Mouse (Mus musculus) testis, postnatal 10 days (tissue): ENCODE measurements around the gene Cdc42se2.
A peak's percentile ranks its signal among the peaks of the same experiment; 100 is the strongest.

ENCODE experiments used
- DNase-seq: peaks from one replicate; pipeline ENCODE4 v3.0.0; 2021; ENCODE audit warnings: low spot score

The Cdc42se2 gene

DNA sequence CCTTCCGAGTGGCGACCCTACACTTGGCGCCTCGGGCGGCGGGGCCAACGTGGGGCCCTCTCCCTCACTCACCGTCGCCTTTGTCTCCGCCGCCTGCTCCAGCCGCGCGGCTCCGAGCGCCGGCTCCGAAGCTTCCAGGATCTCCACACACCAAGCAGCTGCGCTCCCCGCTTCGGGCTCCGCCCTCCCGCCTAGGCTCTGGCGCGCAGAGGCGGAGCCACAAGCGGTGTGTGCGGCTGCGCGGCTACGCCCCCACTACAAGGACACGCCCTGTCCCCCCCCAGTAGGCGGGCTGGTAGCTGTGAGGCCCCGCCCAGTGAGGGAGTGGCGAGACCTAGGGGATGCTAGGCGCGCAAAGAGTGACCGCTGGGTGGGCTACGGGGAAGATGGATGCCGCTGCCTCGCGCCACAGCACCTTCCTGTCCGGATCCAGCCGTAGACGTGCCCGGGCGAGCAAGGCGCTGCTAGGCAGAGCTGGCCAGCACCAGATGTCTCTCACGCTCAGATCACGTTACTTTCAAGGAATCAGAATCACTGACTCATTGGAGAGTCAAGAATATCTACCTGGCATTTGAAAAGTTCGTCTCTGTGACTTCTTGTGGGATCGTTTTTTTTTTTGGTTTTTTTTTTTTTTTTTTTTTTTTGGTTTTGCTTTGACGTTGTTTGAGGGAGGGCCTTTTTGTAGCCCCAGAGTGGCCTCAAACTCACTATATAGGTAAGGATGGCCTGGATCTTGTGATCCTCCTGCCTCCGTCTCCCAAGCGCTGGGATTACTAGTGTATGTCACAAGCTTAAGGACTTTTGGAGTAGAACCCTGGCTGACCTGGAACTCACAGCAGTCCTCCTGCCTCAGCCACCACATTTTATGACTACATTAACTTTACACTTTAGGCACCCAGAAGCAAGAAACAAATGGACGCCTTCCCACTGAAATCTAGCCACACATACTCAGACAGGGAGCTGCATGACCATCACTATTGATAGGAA lies at the start of gene Cdc42se2:
Gene Cdc42se2 (minus strand): TSS at position 188 of the 987 bp plus-strand sequence.
- DNase-seq = peak; percentile 98

DNA sequence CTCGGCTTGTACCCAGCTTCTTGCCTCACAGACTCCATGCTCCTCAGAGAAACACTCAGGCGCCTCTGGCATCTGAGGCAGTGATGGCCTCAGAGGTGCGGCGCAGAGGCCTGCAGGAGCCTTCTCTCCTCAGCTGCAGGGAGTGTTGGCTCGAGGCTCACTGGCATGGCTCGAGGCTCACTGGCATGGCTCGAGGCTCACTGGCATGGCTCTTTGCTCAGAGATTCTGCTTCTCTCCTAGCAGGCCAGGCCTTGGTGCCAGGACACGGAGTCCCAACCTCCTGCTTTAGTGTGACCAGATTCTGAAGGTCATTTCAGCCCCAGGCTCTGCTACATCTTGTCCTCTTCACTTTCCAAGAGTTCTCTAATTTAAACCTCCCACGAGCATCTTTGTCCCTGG lies 48.6 kb upstream of the Cdc42se2 start:
- peak; percentile 94 for DNase-seq

DNA sequence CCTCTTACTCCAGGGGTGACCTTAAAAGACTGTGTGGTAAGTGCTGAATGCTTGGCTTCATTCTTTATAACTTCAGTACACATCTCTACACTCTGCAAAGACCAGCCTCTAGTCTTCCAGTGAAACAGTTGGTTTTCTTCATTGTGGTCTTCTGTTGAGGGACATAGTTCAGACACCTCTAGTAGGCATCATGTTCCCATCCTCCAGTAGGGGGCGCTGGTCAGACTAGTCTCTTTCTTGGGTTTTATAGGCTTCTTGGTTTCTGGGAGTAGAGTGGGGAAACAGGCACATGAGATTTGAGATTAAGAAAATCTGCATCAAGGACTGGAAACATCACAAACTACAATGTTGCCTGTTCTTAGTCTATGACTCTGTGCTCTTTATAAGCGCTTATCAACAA lies 47.1 kb upstream of the Cdc42se2 start:
- no peak for DNase-seq

DNA sequence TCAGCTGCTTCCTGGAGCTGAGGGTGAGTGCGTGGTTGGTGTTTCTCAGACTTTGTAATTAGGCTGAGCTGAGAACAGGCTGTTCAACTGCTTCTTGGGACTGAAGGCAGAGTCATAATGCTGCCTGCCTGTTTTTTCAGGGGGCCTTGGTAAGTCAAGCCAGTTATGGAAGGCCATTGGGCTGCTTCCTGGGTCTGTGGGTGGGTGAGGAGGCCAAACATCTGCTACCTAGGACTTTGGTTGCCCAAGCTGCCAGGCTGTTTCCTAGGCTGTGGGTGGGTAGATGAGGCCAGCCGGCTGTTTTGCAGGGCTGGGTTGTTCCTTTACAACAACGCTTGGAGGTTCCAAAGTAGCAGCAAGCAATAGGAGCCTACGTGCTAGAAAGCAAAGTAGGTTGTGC lies 46.4 kb upstream of the Cdc42se2 start:
- no peak for DNase-seq

DNA sequence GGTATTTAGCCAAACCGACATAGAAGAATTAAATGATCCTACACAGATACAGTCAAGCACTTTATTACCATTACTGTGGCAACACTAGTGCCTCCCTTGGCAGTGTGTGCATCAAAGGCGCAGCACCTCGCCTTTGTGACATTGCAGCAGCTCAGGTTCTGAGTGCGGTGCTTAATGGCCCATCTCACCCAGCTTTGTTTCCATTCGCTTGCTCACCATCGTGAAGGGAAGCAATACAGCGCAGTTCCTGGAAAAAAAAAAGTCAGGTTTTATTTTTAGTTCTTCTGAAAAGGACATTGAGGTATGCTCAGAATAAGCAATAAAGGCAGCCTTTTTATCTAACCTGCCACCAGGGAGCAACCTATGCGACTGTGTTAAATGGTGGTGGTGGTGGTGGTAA lies 39.3 kb upstream of the Cdc42se2 start:
- no peak for DNase-seq

DNA sequence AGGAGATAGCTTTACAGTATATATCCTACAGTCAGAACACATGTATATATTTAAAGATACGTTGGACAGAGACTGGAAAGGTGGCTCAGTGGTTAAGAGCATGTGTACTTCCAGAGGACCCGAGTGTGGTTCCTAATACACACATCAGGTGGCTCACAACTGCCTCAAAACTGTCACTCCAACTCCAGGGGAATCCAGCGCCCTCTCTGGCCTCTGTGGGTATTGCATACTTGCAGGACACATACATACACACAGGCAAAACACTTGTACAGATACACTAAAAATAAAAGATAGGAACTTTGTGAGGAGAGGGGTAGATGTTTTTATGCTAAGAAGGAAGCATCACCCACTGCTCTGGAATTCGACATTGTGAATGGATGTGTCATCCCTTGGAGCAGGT lies 38.3 kb upstream of the Cdc42se2 start:
- DNase-seq = peak; percentile 51

DNA sequence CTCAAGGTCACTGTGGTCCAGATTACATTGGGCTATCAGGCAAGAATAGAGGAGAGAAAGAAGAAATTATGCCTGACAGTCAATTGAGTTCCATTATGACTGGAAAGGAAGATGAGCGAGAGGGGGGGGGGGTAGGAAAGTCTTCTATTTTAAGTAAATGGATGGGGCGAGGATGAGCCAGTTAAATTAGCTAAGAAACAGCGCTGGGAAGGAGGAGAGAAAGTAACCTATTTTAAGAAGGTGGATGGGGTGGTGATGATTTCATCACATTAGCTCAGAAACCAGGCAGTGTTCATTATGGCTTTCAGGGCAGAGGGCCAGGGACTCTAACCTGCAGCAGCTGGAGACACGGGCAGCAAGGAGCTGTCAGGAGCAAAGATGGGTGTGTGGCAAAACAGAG lies 36.0 kb upstream of the Cdc42se2 start:
- DNase-seq = no peak

DNA sequence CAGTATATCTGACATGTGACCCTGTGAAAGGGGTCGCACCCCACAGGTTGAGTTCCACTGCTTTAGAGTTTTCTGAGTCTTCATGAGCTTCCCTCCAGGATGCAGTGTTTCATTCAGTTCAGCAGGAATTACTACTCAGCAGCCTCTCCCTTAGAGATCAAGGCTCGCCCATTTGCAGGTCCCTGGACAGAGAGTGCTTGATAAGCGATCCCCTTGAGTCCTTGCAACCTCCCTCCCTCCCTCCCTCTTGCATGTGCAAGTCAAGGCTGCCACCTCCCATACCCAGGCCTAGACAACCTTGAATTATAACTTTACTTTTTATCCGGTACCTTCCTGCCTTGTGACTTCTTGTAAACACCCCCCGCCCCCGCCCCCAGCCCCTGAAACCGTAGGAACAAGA lies 32.0 kb upstream of the Cdc42se2 start:
- no peak for DNase-seq

DNA sequence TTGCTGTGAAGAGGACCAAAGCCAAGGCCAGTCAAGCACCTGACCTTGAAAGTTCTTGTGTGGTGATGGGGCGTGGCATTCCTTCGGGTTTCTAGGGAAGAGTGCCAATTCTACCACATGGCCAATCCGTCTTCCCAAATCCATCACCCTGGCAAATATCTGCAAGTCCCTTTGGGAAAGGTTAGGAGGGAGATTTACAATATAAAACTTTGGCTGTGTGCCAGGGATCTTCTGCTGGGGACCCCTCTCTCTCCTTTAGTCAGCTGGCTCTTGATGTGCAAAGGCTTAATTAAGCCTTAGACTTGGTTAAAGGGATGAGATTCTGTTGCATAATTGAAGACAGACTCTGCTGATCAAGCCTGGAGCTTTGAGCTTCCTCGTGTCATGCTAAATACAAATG lies 30.0 kb upstream of the Cdc42se2 start:
- no peak for DNase-seq

DNA sequence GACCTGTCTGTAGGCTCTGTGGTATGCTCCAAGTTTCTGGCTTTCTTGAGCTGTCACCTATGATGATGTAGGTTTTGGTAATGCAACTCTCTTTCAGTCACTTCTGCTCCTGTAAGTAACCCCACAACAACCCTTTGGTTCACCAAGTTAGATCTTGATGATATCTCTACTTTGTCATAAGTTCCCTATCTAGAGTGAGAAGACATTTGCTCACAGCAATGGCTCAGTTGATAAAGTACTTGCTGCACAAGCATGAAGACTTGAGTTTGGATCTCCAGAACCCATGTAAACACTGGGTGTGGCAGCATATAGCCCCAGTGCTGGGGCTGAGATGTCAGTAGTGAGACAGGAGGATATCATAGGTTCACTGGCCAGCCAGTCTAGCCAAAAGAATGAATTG lies 28.2 kb upstream of the Cdc42se2 start:
- DNase-seq = no peak

DNA sequence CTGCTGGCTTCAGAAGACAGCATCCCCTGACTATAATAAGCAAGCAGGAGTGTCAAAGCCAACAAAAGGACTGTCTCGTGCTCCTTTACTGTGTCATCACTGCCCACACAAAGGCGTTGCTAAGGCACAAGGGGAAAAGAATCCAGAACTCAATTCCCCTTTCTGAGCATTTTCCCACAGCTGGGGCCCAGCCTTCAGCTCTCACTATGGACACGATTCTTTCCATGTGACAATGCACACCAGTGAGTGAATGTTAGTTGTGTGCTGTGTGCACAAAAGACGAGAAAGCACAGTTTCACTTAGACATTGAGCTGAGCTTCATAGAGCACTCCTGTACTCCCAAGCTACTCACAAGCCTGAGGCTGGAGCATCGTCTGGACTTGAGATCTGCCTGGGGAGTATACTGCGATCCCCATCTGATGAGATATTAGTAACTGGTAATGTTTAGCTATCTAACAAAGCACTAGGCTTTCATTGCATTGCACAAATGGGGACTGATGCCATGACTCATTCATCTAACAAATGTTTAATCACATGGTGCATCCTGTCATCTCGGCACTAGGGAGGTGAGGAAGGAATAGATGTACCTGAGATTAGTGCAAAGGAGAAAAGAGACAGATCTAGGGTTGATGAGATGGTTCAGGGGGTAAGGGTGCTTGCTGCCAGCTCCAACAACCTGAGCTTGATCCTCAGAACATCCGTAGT lies 25.5 kb upstream of the Cdc42se2 start:
- no peak for DNase-seq

DNA sequence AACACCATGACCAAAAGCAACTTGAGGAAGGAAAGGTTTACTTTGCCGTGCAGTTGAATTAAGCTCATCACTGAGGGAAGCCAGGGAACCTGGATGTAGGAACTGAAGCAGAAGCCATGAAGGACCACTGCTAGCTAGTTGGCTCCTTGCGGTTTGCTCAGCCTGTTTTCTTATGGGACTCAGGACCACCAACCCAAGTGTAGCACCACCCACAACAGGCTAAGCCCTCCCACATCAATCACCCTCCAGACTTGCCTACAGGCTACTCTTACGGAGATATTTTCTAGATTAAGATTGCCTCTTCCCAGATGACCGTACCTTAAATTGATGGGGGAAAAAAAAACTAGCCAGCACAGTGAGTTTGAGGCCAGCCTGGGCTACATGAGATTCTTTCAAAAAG lies 24.8 kb upstream of the Cdc42se2 start:
- no peak for DNase-seq

DNA sequence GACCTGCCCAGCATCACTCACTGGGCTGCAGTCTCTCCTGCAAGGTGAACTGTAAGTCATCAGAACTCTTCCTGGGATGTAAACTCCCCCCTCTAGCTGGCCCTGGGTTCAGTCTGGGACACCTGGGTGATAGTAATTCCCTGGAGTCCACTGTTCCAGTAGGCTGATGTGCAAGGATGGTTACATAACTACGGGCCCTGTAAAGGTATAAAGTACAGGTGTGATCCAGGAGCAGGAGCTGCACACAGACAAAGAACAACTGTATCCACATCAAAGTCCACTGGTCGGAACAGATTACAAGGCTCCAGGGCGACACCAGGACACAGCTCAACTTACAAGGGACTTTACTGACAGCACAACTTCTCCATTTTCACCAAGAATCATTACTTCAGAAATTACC lies 23.6 kb upstream of the Cdc42se2 start:
- no peak for DNase-seq

DNA sequence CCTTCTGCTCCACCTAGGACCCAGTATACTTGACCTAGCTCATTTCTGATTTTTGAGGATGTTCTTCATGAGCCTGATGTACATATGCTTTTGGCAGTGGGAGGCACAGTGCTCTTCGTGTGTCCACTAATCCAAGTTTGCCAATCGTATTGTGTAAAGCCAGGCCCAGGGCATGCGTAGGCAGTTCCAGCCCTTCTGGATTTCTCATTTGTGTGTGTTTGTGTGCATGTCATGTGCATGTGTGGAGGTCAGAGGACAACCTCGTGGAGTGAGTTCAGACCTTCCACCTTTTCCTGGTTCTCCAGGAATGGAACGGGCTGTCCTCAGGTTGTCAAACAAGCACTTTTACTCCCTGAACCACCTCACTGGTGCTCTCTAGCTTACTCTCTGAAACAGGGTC lies 22.1 kb upstream of the Cdc42se2 start:
- no peak for DNase-seq

DNA sequence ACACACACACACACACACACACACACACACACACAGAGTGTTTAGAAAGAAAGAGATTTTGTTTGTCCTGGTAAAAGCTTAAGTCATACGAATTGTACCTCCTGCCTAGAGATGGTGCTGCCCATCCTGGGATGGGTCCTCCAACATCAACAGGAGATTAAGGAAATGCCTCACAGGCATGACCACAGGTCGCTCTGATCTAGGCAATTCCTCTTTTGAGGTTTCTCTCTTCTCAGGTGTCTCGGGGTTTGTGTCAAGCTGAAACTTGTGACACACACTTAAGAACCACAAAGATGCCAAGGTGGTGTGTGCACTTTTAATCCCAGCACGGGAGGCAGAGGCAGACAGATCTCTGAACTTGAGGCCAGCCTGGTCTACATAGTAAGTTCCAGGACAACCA lies 20.7 kb upstream of the Cdc42se2 start:
- DNase-seq = no peak

DNA sequence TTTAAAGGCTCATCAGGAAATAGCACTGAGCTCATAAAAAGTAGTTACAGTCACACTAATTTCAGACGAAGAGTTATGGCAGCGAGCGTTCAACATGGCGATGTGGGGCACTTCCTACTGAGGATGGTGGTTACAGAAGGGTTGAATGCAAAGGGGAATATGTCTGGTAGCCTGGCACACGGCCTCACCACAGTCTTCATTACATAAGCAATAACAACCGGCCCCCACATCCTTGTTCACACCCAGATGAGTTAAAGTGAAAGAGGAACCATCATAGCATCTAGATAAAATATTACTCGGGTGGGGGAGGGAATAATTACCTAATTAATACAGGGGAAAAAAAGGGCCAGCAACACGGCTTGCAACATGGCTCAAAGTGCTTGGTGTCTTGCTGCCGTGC lies 20.2 kb upstream of the Cdc42se2 start:
- no peak for DNase-seq

DNA sequence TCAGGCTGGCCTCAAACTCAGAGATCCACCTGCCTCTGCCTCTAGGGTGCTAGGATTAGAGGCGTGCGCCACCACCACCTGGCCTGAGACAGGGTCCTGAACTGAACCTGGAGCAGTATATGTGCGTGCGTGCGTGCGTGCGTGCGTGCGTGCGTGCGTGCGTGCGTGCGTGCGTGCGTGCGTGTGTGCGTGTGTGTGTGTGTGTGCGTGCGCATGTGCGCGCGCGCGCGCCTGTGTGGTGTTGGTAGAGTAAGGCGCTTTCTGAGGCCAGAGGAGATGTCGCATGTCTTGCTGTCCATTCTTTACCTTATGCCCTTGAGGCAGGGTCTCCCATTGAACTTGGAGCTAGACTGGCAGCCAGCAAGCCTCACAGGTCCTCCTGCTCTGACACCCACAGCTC lies 19.4 kb upstream of the Cdc42se2 start:
- DNase-seq = no peak

DNA sequence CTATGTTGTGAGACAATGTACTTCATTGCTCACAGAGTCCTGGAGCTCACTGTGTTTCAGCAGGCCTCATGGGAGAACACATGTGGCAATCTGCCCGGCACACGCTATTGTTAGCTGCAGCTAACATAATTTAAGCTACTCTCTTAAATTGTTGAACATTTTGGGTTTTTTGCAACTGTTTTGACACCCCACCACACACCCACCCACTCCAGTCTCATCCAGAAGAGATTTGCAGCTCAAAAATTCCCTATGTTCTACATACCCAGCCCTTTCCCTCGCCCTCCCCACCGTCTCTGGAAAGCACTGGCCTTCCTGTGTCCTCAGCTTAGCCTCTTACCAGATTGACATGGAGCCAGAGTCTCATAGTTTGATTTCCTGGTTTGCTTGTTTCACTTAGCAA lies 17.7 kb upstream of the Cdc42se2 start:
- peak; percentile 73 for DNase-seq

DNA sequence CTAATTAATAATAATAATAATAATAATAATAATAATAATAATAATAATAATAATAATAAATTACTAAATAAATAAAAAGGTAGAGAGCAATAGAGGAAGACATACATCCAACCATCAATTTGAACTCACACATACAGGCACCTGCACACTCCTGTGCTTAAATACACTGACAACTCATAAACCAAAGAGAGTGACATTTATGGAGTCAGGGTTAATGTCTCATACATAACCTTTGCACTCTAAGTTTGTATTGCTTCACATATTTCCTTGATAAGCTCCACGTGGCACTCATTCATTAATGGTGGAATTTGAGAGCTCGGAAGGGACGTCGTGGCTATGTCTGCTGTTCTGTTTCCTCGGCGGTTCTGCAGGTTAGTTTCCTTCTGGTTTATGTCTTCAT lies 15.1 kb upstream of the Cdc42se2 start:
- no peak for DNase-seq

DNA sequence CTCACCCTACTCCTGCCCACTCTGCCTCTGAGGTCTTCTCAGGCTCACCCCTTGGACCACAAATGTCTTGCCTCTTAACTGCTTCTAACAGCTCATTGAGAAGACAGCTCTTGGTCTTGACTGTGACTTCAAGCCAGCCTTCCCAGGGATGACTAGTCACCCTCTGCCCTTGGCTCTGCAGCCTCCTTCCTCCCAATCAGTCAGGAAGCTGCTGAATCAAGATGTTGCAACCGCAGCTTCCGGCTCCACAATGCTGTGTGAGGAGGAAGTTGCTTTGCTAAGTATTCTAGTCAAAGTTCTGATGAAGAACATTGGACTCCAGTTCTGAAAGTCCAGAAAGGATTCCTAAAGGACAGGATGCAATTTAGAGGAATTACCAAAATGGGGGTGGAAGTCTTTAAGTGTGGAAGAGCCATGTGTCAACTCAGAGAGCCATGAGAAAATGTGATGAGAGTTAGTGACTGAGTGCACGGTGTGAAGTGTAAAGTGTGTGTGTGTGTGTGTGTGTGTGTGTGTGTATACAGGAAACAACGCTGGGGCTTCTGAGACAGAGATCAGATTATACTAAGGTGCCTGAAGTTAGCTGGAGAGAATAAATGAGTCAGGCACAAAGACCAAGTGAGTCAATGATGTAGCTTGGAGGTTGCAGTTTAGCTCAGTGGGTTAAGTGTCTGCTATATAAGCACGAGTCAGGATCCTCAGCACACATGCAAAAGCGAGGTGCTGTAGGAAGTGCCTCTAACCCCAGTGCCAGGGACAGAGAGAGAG lies 14.5 kb upstream of the Cdc42se2 start:
- no peak for DNase-seq

DNA sequence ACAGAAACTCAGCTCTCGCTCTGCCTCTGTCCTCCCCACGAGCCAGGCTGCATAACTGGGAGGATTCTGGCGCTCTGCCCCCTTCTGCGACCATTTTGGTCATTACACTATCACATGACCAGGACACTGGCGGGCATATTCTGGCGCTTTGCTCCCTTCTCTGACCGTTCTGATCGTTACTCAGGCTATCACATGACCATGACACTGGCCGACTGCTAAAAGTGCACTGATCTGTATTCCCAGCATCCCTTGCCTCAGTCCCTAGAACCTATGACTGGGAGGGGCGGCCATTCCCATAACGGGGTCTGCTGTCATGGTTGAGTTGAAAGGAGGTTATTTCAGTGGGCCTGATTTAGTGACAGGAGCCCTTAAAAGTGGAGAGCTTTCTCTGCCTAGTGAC lies 9.1 kb upstream of the Cdc42se2 start:
- no peak for DNase-seq

DNA sequence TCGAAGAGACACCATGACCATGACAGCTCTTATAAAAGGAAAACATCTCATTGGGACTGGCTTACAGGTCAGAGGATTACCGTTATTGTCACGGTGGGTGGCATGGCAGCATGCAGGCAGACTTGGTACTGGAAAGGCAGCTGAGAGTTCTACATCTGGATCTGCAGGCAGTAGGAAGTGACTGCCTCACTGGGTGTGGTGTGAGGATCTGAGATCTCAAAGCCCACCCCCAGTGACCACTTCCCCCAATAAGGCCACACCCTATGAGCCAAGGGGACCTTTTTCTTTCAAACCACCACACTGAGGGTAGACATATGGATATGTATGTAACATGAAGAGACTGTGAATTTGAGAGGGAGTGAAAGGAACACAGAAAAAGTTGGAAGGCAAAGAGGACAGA lies 7.2 kb upstream of the Cdc42se2 start:
- DNase-seq = no peak

DNA sequence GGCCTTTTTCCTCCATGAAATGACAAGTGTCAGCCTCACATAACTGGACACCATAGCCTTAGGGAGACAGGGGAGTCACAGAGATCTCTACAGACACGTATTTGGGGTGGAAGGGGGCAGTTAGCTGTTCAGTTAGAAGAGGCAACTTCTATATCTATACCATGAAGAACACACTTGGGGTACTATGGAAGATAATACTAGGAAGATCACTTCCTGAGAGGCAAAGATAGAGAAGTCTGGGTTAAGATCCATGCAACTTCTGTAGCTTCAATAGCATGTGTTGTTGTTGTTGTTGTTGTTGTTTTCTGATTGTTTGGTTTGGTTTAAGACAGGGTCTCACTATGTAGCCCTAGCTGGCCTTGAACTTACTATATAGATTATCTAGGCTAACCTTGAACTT lies 5.7 kb upstream of the Cdc42se2 start:
- no peak for DNase-seq
